Mouse (Mus musculus) forebrain, embryonic 11.5 days (tissue): ENCODE data around the gene Cdh11. TPM values are rescaled to one million over a fixed set of nuclear protein-coding genes. Genes with fewer than 3 reads are reported as not detected.

Experiments
- ATAC-seq: fragments of 200-750 bp; cut with Nextera tagmentation; replicated peaks from 2 replicates; pipeline ENCODE4 v1.8.0; 2017; ENCODE audit warnings: moderate TSS enrichment; ENCODE audit not compliant: low FRiP score
- DNase-seq: peaks from one replicate; pipeline ENCODE4 v3.0.0-alpha.2; 2017; ENCODE audit warnings: low spot score
- H3K27ac ChIP-seq: fragments of 300-500 bp; sonication (generic); 2 replicates; pipeline ENCODE4 v1.5.1; 2014; ENCODE audit warnings: low read depth, low read length
- H3K27me3 ChIP-seq: fragments of 300-500 bp; sonication (generic); 2 replicates; pipeline ENCODE4 v1.6.1; 2014; ENCODE audit warnings: mild to moderate bottlenecking, low read length, mixed read lengths; ENCODE audit not compliant: control insufficient read depth, insufficient read depth
- H3K36me3 ChIP-seq: fragments of 300-500 bp; sonication (generic); 2 replicates; pipeline ENCODE4 v1.6.1; 2014; ENCODE audit warnings: mild to moderate bottlenecking, low read length, moderate library complexity, mixed read lengths; ENCODE audit not compliant: control insufficient read depth, insufficient read depth
- H3K4me1 ChIP-seq: fragments of 300-500 bp; sonication (generic); replicated peaks from 2 replicates; pipeline ENCODE4 v1.6.1; 2014; ENCODE audit warnings: low read length, mixed read lengths; ENCODE audit not compliant: control insufficient read depth, insufficient read depth
- H3K4me2 ChIP-seq: fragments of 300-500 bp; sonication (generic); 2 replicates; pipeline ENCODE4 v1.6.1; 2014; ENCODE audit warnings: low read depth, mild to moderate bottlenecking, low read length, moderate library complexity, mixed read lengths; ENCODE audit not compliant: severe bottlenecking
- H3K4me3 ChIP-seq: fragments of 300-500 bp; sonication (generic); 2 replicates; pipeline ENCODE4 v1.5.1; 2014; ENCODE audit warnings: low read depth, low read length
- H3K9ac ChIP-seq: fragments of 300-500 bp; sonication (generic); 2 replicates; pipeline ENCODE4 v1.6.1; 2014; ENCODE audit warnings: low read length
- H3K9me3 ChIP-seq: fragments of 300-500 bp; sonication (generic); 2 replicates; pipeline ENCODE4 v1.6.1; 2016; ENCODE audit warnings: low read length, mixed read lengths; ENCODE audit not compliant: control insufficient read depth
- WGBS: fragments of 180-500 bp; shearing (Covaris S2); extraction: QIAGEN DNeasy Blood & Tissue Kit; methylation state at CpG from one replicate; pipeline ENCODE4 v1.1.7; 2014; 5-methylcytosine and 5-hydroxymethylcytosine counted together
- polyA plus RNA-seq: library from polyadenylated mRNA; unstranded; fragments of >200 nt; fragmentation: Nextera tagmentation; extraction: Ambion mirVana; gene quantifications from 2 replicates; pipeline ENCODE4 v1.2.1, GENCODE M21; 2014

Gene Cdh11
- 74.5 and 83.7 TPM in 2 replicates for polyA plus RNA-seq

- peak within 1 kb of the TSS; percentile 89 for H3K9ac ChIP-seq
- no peaks in the 10 kb centered on the region for H3K36me3 ChIP-seq
- peak within 1 kb of the TSS; percentile 78 for H3K4me2 ChIP-seq
- 0 out of 2 replicates have a peak, but pooled peaks cover 4% of the 10 kb centered on the region for H3K4me1 ChIP-seq
- peaks cover 3% of the 10 kb centered on the region for H3K27me3 ChIP-seq
- 0 out of 2 replicates have a peak, but pooled peaks have one; percentile 1 for ATAC-seq
- no peaks in the 10 kb centered on the region for H3K9me3 ChIP-seq
- DNase-seq: peak; percentile 62
- H3K4me3 ChIP-seq: peak within 1 kb of the TSS; percentile 68
- H3K27ac ChIP-seq: peak within 1 kb of the TSS; percentile 80
- WGBS: 1% methylated on average over 23 of the region's 23 CpGs
Observed at GRCm38 (mm10) chr8:102785592-102786416, at the start of gene Cdh11. Gene Cdh11, minus strand, starts transcription at chr8:102785642.

GRCm38 (mm10) chr8:102813959-102814358 lies 28.5 kb upstream of the Cdh11 start:
- no peak for ATAC-seq
- Histone ChIP-seq H3K27me3 (no peaks in the 10 kb centered on the region), H3K4me1 (0 out of 2 replicates have a peak, but pooled peaks cover 3% of the 10 kb centered on the region), H3K9ac (no peak overlapping the region), H3K4me3 (no peak overlapping the region), H3K9me3 (no peaks in the 10 kb centered on the region), H3K36me3 (no peaks in the 10 kb centered on the region), H3K27ac (no peak overlapping the region), H3K4me2 (no peak overlapping the region)
- 38% methylated on average over 5 of the region's 5 CpGs for WGBS
- no peak for DNase-seq

- no peak overlapping the region for H3K4me3 ChIP-seq
- H3K27me3 ChIP-seq: peaks cover 3% of the 10 kb centered on the region
- no peaks in the 10 kb centered on the region for H3K9me3 ChIP-seq
- H3K36me3 ChIP-seq: no peaks in the 10 kb centered on the region
- 0 out of 2 replicates have a peak, but pooled peaks cover 2% of the 10 kb centered on the region for H3K4me1 ChIP-seq
- no peak for DNase-seq
- no peak for ATAC-seq
- H3K4me2 ChIP-seq: no peak overlapping the region
- 22% methylated on average over 4 of the region's 4 CpGs for WGBS
- H3K9ac ChIP-seq: no peak overlapping the region
- no peak overlapping the region for H3K27ac ChIP-seq
Observed at GRCm38 (mm10) chr8:102790303-102790702, 4.9 kb upstream of the Cdh11 start.

- peak overlapping the region; percentile 78 for H3K4me2 ChIP-seq
- H3K4me1 ChIP-seq: 0 out of 2 replicates have a peak, but pooled peaks cover 4% of the 10 kb centered on the region
- peaks cover 3% of the 10 kb centered on the region for H3K27me3 ChIP-seq
- WGBS: 6% methylated on average over 27 of the region's 31 CpGs
- ATAC-seq: no peak
- H3K9me3 ChIP-seq: no peaks in the 10 kb centered on the region
- DNase-seq: peak; percentile 75
- peak overlapping the region; percentile 89 for H3K9ac ChIP-seq
- no peak overlapping the region for H3K27ac ChIP-seq
- H3K36me3 ChIP-seq: no peaks in the 10 kb centered on the region
- peak overlapping the region; percentile 68 for H3K4me3 ChIP-seq
Observed at GRCm38 (mm10) chr8:102786467-102787360, 1.3 kb upstream of the Cdh11 start.

GRCm38 (mm10) chr8:102784835-102785455 lies 497 bp downstream of the Cdh11 start:
- DNase-seq (peak; percentile 90), ATAC-seq (peak; percentile 76)
- H3K9me3 ChIP-seq: no peaks in the 10 kb centered on the region
- no peaks in the 10 kb centered on the region for H3K36me3 ChIP-seq
- WGBS: 0% methylated on average over 49 of the region's 55 CpGs
- peaks cover 3% of the 10 kb centered on the region for H3K27me3 ChIP-seq
- 0 out of 2 replicates have a peak, but pooled peaks cover 4% of the 10 kb centered on the region for H3K4me1 ChIP-seq
- peak overlapping the region; percentile 89 for H3K9ac ChIP-seq
- peak overlapping the region; percentile 80 for H3K27ac ChIP-seq
- H3K4me2 ChIP-seq: peak overlapping the region; percentile 78
- H3K4me3 ChIP-seq: peak overlapping the region; percentile 68

- Histone ChIP-seq H3K9me3 (no peaks in the 10 kb centered on the region), H3K27ac (peak overlapping the region; percentile 80), H3K9ac (peak overlapping the region; percentile 89), H3K4me3 (peak overlapping the region; percentile 68), H3K27me3 (no peaks in the 10 kb centered on the region; the same call in 1 of the 2 replicates), H3K4me1 (0 out of 2 replicates have a peak, but pooled peaks cover 4% of the 10 kb centered on the region), H3K4me2 (peak overlapping the region; percentile 78), H3K36me3 (no peaks in the 10 kb centered on the region)
- ATAC-seq: peak; percentile 45
- DNase-seq: peak; percentile 82
- WGBS: under 1% methylated on average over 42 of the region's 42 CpGs
Observed at GRCm38 (mm10) chr8:102783821-102784591, 1.4 kb downstream of the Cdh11 start.

- Histone ChIP-seq H3K9me3 (no peaks in the 10 kb centered on the region), H3K4me1 (0 out of 2 replicates have a peak, but pooled peaks cover 4% of the 10 kb centered on the region), H3K4me3 (peak overlapping the region; percentile 68), H3K9ac (peak overlapping the region; percentile 89), H3K36me3 (no peaks in the 10 kb centered on the region), H3K4me2 (peak overlapping the region; percentile 78), H3K27ac (no peak overlapping the region), H3K27me3 (no peaks in the 10 kb centered on the region; the same call in 1 of the 2 replicates)
- ATAC-seq (no peak), DNase-seq (no peak)
- 2% methylated on average over 11 of the region's 11 CpGs for WGBS
Observed at GRCm38 (mm10) chr8:102782707-102783489, 2.5 kb downstream of the Cdh11 start.
